In the genomic region with DNA sequence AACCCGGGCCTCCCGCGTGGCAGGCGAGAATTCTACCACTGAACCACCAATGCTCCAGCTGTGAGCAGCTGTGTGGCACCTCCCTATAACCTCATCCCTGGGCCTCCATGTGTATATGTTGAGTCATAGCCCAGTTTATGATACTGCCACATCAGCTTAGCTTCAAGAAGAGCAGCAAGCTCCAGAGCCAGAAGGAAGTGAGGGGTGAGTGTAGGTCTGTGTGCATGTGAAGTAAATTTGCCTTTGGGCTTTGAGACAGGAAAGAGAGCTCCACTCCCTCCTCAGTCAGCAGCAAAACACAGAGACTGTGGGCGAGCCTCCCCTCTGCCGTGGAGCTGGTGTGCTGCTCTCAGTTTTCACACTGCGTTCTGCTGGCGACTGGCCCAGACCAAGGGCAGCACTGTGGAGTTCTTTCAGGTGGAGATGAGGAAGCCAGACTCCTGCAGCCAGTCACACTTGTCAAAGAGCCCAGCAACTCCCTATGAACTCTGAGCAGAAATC, we compare ENCODE assay signal across 8 mouse cellular contexts. TPM values are rescaled to one million over a fixed set of nuclear protein-coding genes. Genes with fewer than 3 reads are reported as not detected.
DNase-seq lines count a peak whose midpoint lies in the region; ATAC-seq and TF ChIP-seq lines count a peak whose summit lies in the region.

No protein-coding gene starts in this region.

- 81% methylated on average over 8 of the region's 8 CpGs for WGBS in heart, embryonic 11.5 days (ENCODE audit: insufficient replicate concordance)
- 65% methylated on average over 8 of the region's 8 CpGs for WGBS in intestine, embryonic 14.5 days
- 73% methylated on average over 8 of the region's 8 CpGs for WGBS in limb, embryonic 14.5 days
- WGBS in small intestine, adult 2 months = 65% methylated on average over 8 of the region's 8 CpGs

- TF ChIP-seq EP300 in MEL (IDR thresholded peaks at IDR 0.05; ENCODE audit: low read depth in 1 of 2, low read length in 2 of 2) = no peak

- H3K9ac ChIP-seq in heart, embryonic 11.5 days (ENCODE audit: low read depth, low read length) = no peak overlapping the region
- no peak overlapping the region for H3K9ac ChIP-seq in MEL (ENCODE audit: control insufficient read depth, low read depth, low read length, poor library complexity, severe bottlenecking)
- H3K9ac ChIP-seq in intestine, embryonic 14.5 days (ENCODE audit: low read length) = no peak overlapping the region
- H3K9ac ChIP-seq in limb, embryonic 14.5 days (ENCODE audit: low read depth, low read length, severe bottlenecking) = no peak overlapping the region

- no peaks in the 10 kb centered on the region for H3K4me1 ChIP-seq in heart, embryonic 11.5 days (ENCODE audit: control insufficient read depth, insufficient read depth, low read length)
- no peaks in the 10 kb centered on the region for H3K4me1 ChIP-seq in MEL (ENCODE audit: control insufficient read depth in 1 of 2, insufficient read depth in 2 of 2, low read length in 2 of 2)
- no peaks in the 10 kb centered on the region; the same call in 1 of the 2 replicates for H3K4me1 ChIP-seq in intestine, embryonic 14.5 days (replicated peaks; ENCODE audit: control insufficient read depth, insufficient read depth, low read length)
- peaks cover 4% of the 10 kb centered on the region; the same call in 1 of the 2 replicates for H3K4me1 ChIP-seq in limb, embryonic 14.5 days (ENCODE audit: control insufficient read depth, insufficient read depth, low read length)
- no peaks in the 10 kb centered on the region for H3K4me1 ChIP-seq in small intestine, adult 2 months (ENCODE audit: control insufficient read depth, insufficient read depth, insufficient read length, low read length)

- peaks cover 5% of the 10 kb centered on the region for H3K36me3 ChIP-seq in heart, embryonic 11.5 days (ENCODE audit: control insufficient read depth, insufficient read depth, low read length)
- H3K36me3 ChIP-seq in MEL (ENCODE audit: control insufficient read depth in 1 of 2, insufficient read depth in 2 of 2, low read length in 2 of 2) = peaks cover 0 to 11% of the 10 kb centered on the region in 2 experiments; a peak in 3 of 4 replicates
- H3K36me3 ChIP-seq in intestine, embryonic 14.5 days (ENCODE audit: control insufficient read depth, insufficient read depth, low read length) = peaks cover 36% of the 10 kb centered on the region
- peaks cover 20% of the 10 kb centered on the region for H3K36me3 ChIP-seq in limb, embryonic 14.5 days (ENCODE audit: control insufficient read depth, insufficient read depth, low read length)
- H3K36me3 ChIP-seq in small intestine, adult 2 months (ENCODE audit: control insufficient read depth, insufficient read depth, low read length) = peaks cover 26% of the 10 kb centered on the region; the same call in 1 of the 2 replicates

- no peak for ATAC-seq in heart, embryonic 11.5 days (replicated peaks; ENCODE audit: insufficient number of reproducible peaks, low FRiP score, low TSS enrichment)
- ATAC-seq in frontal cortex, adult (ENCODE audit: low TSS enrichment) = peak; percentile 78
- ATAC-seq in intestine, embryonic 14.5 days (replicated peaks; ENCODE audit: low FRiP score, low TSS enrichment, low read depth) = peak; percentile 57
- ATAC-seq in limb, embryonic 14.5 days (ENCODE audit: low FRiP score, low read depth) = peak; percentile 86

- TF ChIP-seq POLR2A in MEL (IDR thresholded peaks at IDR 0.05; ENCODE audit: control insufficient read depth in 1 of 2, insufficient read depth in 1 of 2, low read depth in 1 of 2, low read length in 2 of 2, poor library complexity in 1 of 2) = 0 out of 4 replicates have a peak, but pooled peaks of 1 of the 2 experiments have one; percentile 27
- no peak for TF ChIP-seq POLR2A in limb, embryonic 14.5 days (IDR thresholded peaks at IDR 0.05; ENCODE audit: borderline replicate concordance, extremely low read depth, insufficient read depth, insufficient read length)
- no peak for TF ChIP-seq POLR2A in small intestine, adult 2 months (IDR thresholded peaks at IDR 0.05; ENCODE audit: low read depth, low read length)

- peaks cover 29% of the 10 kb centered on the region for H3K79me2 ChIP-seq in MEL (ENCODE audit: control insufficient read depth, insufficient read depth, low read length, poor library complexity)

- no peak for TF ChIP-seq CTCF in MEL (IDR thresholded peaks at IDR 0.05 in 2 of 3, conservative IDR thresholded peaks at IDR 0.05 in 1 of 3; ENCODE audit: control insufficient read depth in 1 of 3, insufficient read depth in 1 of 3, low read depth in 2 of 3, low read length in 3 of 3, poor library complexity in 1 of 3, severe bottlenecking in 1 of 3)
- no peak for TF ChIP-seq CTCF in small intestine, adult 2 months (IDR thresholded peaks at IDR 0.05; ENCODE audit: extremely low read depth, insufficient read length, insufficient replicate concordance, low read depth, low read length)

- H3K4me2 ChIP-seq in heart, embryonic 11.5 days = no peak overlapping the region
- H3K4me2 ChIP-seq in intestine, embryonic 14.5 days (ENCODE audit: low read length) = peak overlapping the region; percentile 20; the same call in 1 of the 2 replicates
- 0 out of 2 replicates have a peak overlapping the region, but pooled peaks have one; percentile 2 for H3K4me2 ChIP-seq in limb, embryonic 14.5 days (replicated peaks; ENCODE audit: low read depth, low read length, severe bottlenecking)

- H3K9me3 ChIP-seq in heart, embryonic 11.5 days (replicated peaks; ENCODE audit: control insufficient read depth, low read length) = no peaks in the 10 kb centered on the region
- H3K9me3 ChIP-seq in MEL (replicated peaks; ENCODE audit: insufficient read depth, low read length) = no peaks in the 10 kb centered on the region
- no peaks in the 10 kb centered on the region for H3K9me3 ChIP-seq in intestine, embryonic 14.5 days (ENCODE audit: control insufficient read depth, low read length)
- H3K9me3 ChIP-seq in limb, embryonic 14.5 days (ENCODE audit: control insufficient read depth, low read length) = no peaks in the 10 kb centered on the region

- TF ChIP-seq RAD21 in MEL (IDR thresholded peaks at IDR 0.05; ENCODE audit: low read depth, low read length) = no peak

- no peak overlapping the region for H3K27ac ChIP-seq in heart, embryonic 11.5 days (ENCODE audit: low read depth, low read length)
- H3K27ac ChIP-seq in MEL (ENCODE audit: control insufficient read depth, low read depth, low read length) = no peak overlapping the region
- H3K27ac ChIP-seq in intestine, embryonic 14.5 days (ENCODE audit: low read depth) = peak overlapping the region; percentile 69
- peak overlapping the region; percentile 6 for H3K27ac ChIP-seq in limb, embryonic 14.5 days (replicated peaks; ENCODE audit: low read depth, low read length)
- H3K27ac ChIP-seq in small intestine, adult 2 months (ENCODE audit: insufficient read depth, low read depth, low read length) = no peak overlapping the region

- no peaks in the 10 kb centered on the region for H3K27me3 ChIP-seq in heart, embryonic 11.5 days (ENCODE audit: control insufficient read depth, insufficient read depth, low read length)
- H3K27me3 ChIP-seq in MEL (ENCODE audit: control insufficient read depth in 1 of 2, insufficient read depth in 2 of 2, low read length in 2 of 2) = no peaks in the 10 kb centered on the region
- no peaks in the 10 kb centered on the region for H3K27me3 ChIP-seq in intestine, embryonic 14.5 days (replicated peaks; ENCODE audit: control insufficient read depth, insufficient read depth, low read length)
- no peaks in the 10 kb centered on the region for H3K27me3 ChIP-seq in limb, embryonic 14.5 days (ENCODE audit: control insufficient read depth, insufficient read depth, low read length)
- H3K27me3 ChIP-seq in small intestine, adult 2 months (ENCODE audit: control insufficient read depth, insufficient read depth, low read length) = no peaks in the 10 kb centered on the region

- DNase-seq in heart, adult 11 months = peak; percentile 95
- peak; percentile 56 for DNase-seq in MEL (ENCODE audit: low read depth, low spot score)
- peak; percentile 87 for DNase-seq in intestine, embryonic 14.5 days (ENCODE audit: low spot score)
- peak; percentile 75 for DNase-seq in limb, embryonic 14.5 days (ENCODE audit: low spot score)
- no peak for DNase-seq in embryo, embryonic 10.5 days (ENCODE audit: low spot score)

- no peak overlapping the region for H3K4me3 ChIP-seq in heart, embryonic 11.5 days (ENCODE audit: low read depth, low read length)
- H3K4me3 ChIP-seq in MEL (ENCODE audit: control insufficient read depth in 1 of 2, insufficient read depth in 1 of 2, low read depth in 2 of 2, low read length in 2 of 2) = no peak overlapping the region
- H3K4me3 ChIP-seq in intestine, embryonic 14.5 days (ENCODE audit: low read depth, low read length) = no peak overlapping the region
- no peak overlapping the region for H3K4me3 ChIP-seq in limb, embryonic 14.5 days (replicated peaks; ENCODE audit: low read length)
- H3K4me3 ChIP-seq in small intestine, adult 2 months (ENCODE audit: low read depth, low read length) = peak overlapping the region; percentile 6

TF ChIP-seq in MEL, 35 proteins besides CTCF, POLR2A, EP300 and RAD21 (continues in another document):
- TF ChIP-seq ETS1 (IDR thresholded peaks at IDR 0.05; ENCODE audit: low read depth, low read length) (0 out of 2 replicates have a peak, but pooled peaks have one; percentile 8), MYB (IDR thresholded peaks at IDR 0.05; ENCODE audit: low read depth, low read length) (no peak), NRF1 (IDR thresholded peaks at IDR 0.05; ENCODE audit: insufficient read depth, low read depth, low read length, poor library complexity, severe bottlenecking) (no peak), NELFE (IDR thresholded peaks at IDR 0.05; ENCODE audit: low read depth, low read length) (no peak), GATA1 (IDR thresholded peaks at IDR 0.05; ENCODE audit: low read depth, low read length) (no peak), MAX (IDR thresholded peaks at IDR 0.05; ENCODE audit: low read length) (no peak), MYC (IDR thresholded peaks at IDR 0.05; ENCODE audit: low read depth, low read length) (no peak), TBP (IDR thresholded peaks at IDR 0.05; ENCODE audit: low read depth, low read length) (peak; percentile 98), ELF1 (IDR thresholded peaks at IDR 0.05; ENCODE audit: low read depth, low read length) (no peak), E2F4 (IDR thresholded peaks at IDR 0.05; ENCODE audit: borderline replicate concordance, low read depth, low read length) (no peak), POLR2AphosphoS5 (IDR thresholded peaks at IDR 0.05; ENCODE audit: borderline replicate concordance, low read depth, low read length) (no peak)

RNA-seq across cellular contexts. Expression of a gene that starts 12.2 kb away (rescaled TPM):
- polyA plus RNA-seq in heart, embryonic 11.5 days (2014; fragmentation: Nextera tagmentation; extraction: Ambion mirVana) = 21.6 and 22.7 TPM in 2 replicates
- 31.1 and 31.7 TPM in 2 replicates for total RNA-seq in MEL (2012; rRNA removed)
- 10 to 100 TPM in 1 of 2 experiments, not detected in 1; 86.0 TPM for polyA plus RNA-seq in MEL (2012; ENCODE audit: insufficient read depth in 1 of 2, insufficient read length in 2 of 2, low read depth in 1 of 2, low replicate concordance in 2 of 2, missing spikeins in 1 of 2)
- polyA plus RNA-seq in intestine, embryonic 14.5 days (2014; fragmentation: Nextera tagmentation; extraction: Ambion mirVana) = 24.2 and 27.2 TPM in 2 replicates
- 24.8 and 29.8 TPM in 2 replicates for polyA plus RNA-seq in limb, embryonic 14.5 days (2012; rRNA removed)
- polyA plus RNA-seq in limb, embryonic 14.5 days (2014; fragmentation: Nextera tagmentation; extraction: Ambion mirVana) = 19.1 and 23.3 TPM in 2 replicates
- 14.0 and 26.8 TPM in 2 replicates for polyA plus RNA-seq in small intestine, adult 2 months (2012; rRNA removed)

Comparison
In these comparisons a context has a peak if more than half of its experiments do, and no peak if none do; other contexts are left out.
1. H3K27ac ChIP-seq: peak in intestine, embryonic 14.5 days (single experiment) and limb, embryonic 14.5 days (single experiment); none in heart, embryonic 11.5 days (single experiment), MEL (single experiment) and small intestine, adult 2 months (single experiment).